Mouse (Mus musculus) G1E (cell line): Measurements from ENCODE around the gene Arrdc3. TPM values are rescaled to one million over a fixed set of nuclear protein-coding genes. Genes with fewer than 3 reads are reported as not detected.

Experiments
- ATAC-seq: 2 replicates; pipeline ENCODE4 v1.8.0; 2016; ENCODE audit warnings: mild to moderate bottlenecking; ENCODE audit not compliant: insufficient number of reproducible peaks, poor library complexity, low FRiP score, severe bottlenecking; ENCODE audit errors: extremely low read depth
- DNase-seq: peaks from one replicate; pipeline ENCODE4 v3.0.0; 2012; ENCODE audit warnings: low spot score
- H3K27me3 ChIP-seq: 2 replicates; pipeline ENCODE4 v1.6.1; 2012; ENCODE audit warnings: mild to moderate bottlenecking, low read length, inconsistent platforms; ENCODE audit not compliant: insufficient read depth
- H3K36me3 ChIP-seq: replicated peaks from 2 replicates; pipeline ENCODE3; 2012; ENCODE audit warnings: mild to moderate bottlenecking, inconsistent platforms
- H3K4me1 ChIP-seq: 2 replicates; pipeline ENCODE4 v1.6.1; 2012; ENCODE audit warnings: low read depth, low read length, inconsistent platforms, mixed read lengths; ENCODE audit not compliant: insufficient read depth
- H3K4me3 ChIP-seq: 2 replicates; pipeline ENCODE4 v1.5.1; 2012; ENCODE audit warnings: low read depth, mild to moderate bottlenecking, inconsistent platforms, low read length, moderate library complexity, mixed read lengths
- H3K9me3 ChIP-seq: replicated peaks from 2 replicates; pipeline ENCODE4 v1.6.1; 2012; ENCODE audit warnings: inconsistent platforms
- CTCF ChIP-seq: IDR thresholded peaks from 2 replicates; pipeline ENCODE4 v1.5.1; 2012; ENCODE audit warnings: low read depth, low read length, inconsistent platforms, mixed read lengths
- GATA1 ChIP-seq: IDR thresholded peaks from 2 replicates; pipeline ENCODE4 v1.6.1; 2012; ENCODE audit warnings: borderline replicate concordance, low read length, inconsistent platforms, mixed read lengths
- GATA2 ChIP-seq: IDR thresholded peaks from 2 replicates; pipeline ENCODE4 v1.6.1; 2012; ENCODE audit warnings: low read depth, low read length, inconsistent platforms, borderline replicate concordance
- POLR2AphosphoS5 ChIP-seq: IDR thresholded peaks from 2 replicates; pipeline ENCODE4 v1.6.1; 2012; ENCODE audit warnings: low read depth, low read length, inconsistent platforms; ENCODE audit not compliant: insufficient replicate concordance
- TAL1 ChIP-seq: conservative IDR thresholded peaks from 2 replicates; pipeline ENCODE4 v1.6.1; 2012; ENCODE audit warnings: low read depth, low read length, inconsistent platforms, mixed read lengths
- polyA plus RNA-seq: library from polyadenylated mRNA; stranded (reverse); fragments of >175 nt; gene quantifications from 2 replicates; pipeline ENCODE4 v1.2.3, GENCODE M21; 2012
- total RNA-seq, 2 experiments: library from RNA; stranded (forward) in 1 of 2; stranded (reverse) in 1 of 2; fragments of 200-1000 nt in 1 of 2; fragments of >200 nt in 1 of 2; fragmentation: Nextera tagmentation in 1 of 2; gene quantifications; 2 replicates each; pipeline ENCODE4 v1.2.3; 2014 to 2017

Gene Arrdc3
- total and polyA plus RNA-seq, 3 experiments, result 1.1 to 106 (median 13.3) TPM

DNA sequence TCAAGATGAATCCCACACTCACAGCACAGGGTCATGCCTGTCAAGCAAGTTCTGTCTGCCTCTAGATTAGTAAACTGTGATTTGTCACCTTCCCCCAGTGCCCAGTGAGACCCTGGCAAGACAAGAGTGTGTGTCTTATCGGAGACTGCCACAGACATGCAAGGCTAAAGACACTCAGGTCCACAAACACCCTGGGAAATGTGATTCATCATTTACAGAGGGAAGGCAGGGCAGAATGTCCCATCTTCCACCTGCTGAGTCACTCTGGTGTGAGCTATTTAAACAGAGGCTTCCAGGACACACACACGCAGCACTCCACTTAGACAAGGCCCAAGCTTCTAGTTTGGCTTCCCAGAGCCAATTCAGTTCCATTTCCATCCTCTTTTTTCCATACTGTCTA lies 53.2 kb downstream of the Arrdc3 start:
- peaks cover 5% of the 10 kb centered on the region; the same call in 1 of the 2 replicates for H3K4me1 ChIP-seq
- H3K36me3 ChIP-seq, result no peaks in the 10 kb centered on the region
- DNase-seq (no peak), ATAC-seq (no peak)
- H3K27me3 ChIP-seq, result peaks cover 7% of the 10 kb centered on the region
- H3K9me3 ChIP-seq, result no peaks in the 10 kb centered on the region
- TF ChIP-seq POLR2AphosphoS5, result no peak
- no peak for TF ChIP-seq TAL1
- no peak for TF ChIP-seq GATA1
- TF ChIP-seq CTCF, result no peak
- no peak for TF ChIP-seq GATA2
- no peak overlapping the region for H3K4me3 ChIP-seq

DNA sequence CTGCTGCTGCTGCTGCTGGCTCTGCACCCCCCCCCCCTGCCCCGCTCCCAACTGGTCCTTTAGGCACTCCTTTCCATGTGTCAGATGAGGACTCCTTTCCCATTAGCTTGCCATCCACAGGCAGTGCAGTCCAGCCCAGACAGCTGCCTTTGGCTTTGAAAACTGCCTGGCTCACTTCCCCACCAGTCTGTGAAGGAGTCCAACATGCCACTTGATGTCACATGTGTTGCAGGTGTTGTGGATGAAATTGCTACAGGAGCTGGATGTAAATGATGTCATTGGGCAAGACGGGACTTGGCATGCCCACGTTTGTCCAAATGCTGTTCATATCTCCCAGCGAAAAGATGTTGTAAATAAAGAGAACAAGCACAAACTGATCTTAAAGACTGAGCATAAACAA lies 56.0 kb downstream of the Arrdc3 start:
- no peaks in the 10 kb centered on the region for H3K36me3 ChIP-seq
- TF ChIP-seq POLR2AphosphoS5, result no peak
- TF ChIP-seq GATA1, result no peak
- no peak for TF ChIP-seq TAL1
- no peak for TF ChIP-seq GATA2
- TF ChIP-seq CTCF, result no peak
- no peak overlapping the region for H3K4me3 ChIP-seq
- peaks cover 6% of the 10 kb centered on the region for H3K27me3 ChIP-seq
- ATAC-seq, result no peak
- DNase-seq, result no peak
- H3K9me3 ChIP-seq, result no peaks in the 10 kb centered on the region
- no peaks in the 10 kb centered on the region for H3K4me1 ChIP-seq

DNA sequence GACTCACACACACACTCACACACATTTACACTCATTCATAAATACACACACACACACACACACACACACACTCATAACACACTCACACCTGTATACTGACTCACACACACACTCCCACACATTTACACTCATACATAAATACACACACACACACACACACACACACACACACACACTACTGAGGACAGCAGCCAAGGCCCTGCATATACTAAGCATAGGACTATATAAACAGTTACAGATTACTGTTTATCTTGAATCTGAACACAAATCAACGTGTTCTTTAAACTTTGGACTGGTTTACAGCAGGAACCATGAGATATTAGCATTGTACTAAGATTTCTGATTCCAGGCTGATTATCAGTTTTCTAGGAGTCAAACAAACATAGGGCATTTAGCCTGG lies 56.7 kb downstream of the Arrdc3 start:
- no peak for TF ChIP-seq GATA1
- TF ChIP-seq GATA2, result no peak
- no peak for TF ChIP-seq TAL1
- TF ChIP-seq CTCF, result no peak
- TF ChIP-seq POLR2AphosphoS5, result no peak
- peaks cover 2% of the 10 kb centered on the region; the same call in 1 of the 2 replicates for H3K27me3 ChIP-seq
- no peaks in the 10 kb centered on the region for H3K36me3 ChIP-seq
- ATAC-seq, result no peak
- no peaks in the 10 kb centered on the region for H3K4me1 ChIP-seq
- DNase-seq, result no peak
- no peaks in the 10 kb centered on the region for H3K9me3 ChIP-seq
- no peak overlapping the region for H3K4me3 ChIP-seq

DNA sequence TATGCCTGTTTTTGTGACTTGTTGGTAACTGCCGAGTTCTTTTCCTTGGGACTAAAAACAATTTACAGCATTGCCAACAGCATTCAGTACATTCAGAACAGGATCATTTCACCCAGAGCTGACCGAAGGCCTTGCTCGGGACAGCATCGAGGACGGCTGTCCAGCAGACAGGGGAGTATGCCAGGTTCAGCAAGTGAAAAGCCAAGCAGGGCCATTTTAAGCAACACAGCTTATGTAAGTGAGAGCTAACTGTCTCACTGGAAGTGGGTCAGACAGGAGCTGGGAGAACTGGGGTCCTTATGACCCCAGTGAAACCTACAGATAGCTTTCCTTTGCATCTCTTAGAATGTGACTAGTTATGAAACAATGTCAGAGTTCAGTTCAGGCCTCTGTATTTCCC lies 57.2 kb downstream of the Arrdc3 start:
- H3K4me1 ChIP-seq, result no peaks in the 10 kb centered on the region
- H3K36me3 ChIP-seq, result no peaks in the 10 kb centered on the region
- H3K4me3 ChIP-seq, result no peak overlapping the region
- no peaks in the 10 kb centered on the region for H3K9me3 ChIP-seq
- ATAC-seq, result no peak
- peaks cover 2% of the 10 kb centered on the region; the same call in 1 of the 2 replicates for H3K27me3 ChIP-seq
- TF ChIP-seq GATA1, result no peak
- TF ChIP-seq CTCF, result no peak
- no peak for TF ChIP-seq TAL1
- no peak for TF ChIP-seq GATA2
- TF ChIP-seq POLR2AphosphoS5, result no peak
- no peak for DNase-seq

DNA sequence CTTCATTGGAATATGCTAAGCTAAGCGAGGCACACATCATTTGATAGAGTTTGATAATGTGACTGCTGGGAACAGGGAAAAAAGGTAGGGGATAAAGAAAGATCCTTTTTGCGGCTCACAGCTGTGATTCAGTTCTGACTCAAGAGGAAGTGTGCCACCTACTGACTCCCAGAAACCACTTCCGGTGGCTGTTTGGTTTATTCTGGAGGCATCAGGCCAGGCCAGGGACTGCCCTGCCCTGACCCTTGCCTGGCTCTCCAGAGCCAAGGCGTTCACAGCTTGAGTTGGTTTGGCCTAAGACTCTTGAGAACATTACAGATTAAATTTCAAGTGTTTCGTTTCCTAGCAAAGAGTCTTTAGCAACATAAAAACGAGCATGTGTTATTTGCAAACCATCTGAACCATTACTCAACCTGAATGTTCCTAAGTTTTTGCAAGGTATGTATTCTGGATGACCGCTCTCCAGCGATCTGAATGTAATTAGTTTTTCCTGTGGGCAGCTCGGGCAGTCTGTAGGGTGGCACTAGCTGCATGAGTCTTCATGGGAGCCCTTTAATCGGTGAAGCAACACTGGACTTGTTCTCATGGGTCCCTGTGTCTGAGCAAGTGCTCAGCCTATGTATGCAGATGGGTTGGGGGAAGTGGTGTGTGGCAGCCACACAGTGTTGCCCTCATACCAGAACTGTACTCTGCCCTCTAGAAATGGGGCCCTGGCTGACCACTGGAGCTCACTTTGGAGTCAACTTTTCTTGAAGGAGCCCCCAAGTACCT lies 57.9 kb downstream of the Arrdc3 start:
- Histone ChIP-seq H3K36me3 (no peaks in the 10 kb centered on the region), H3K27me3 (peaks cover 2% of the 10 kb centered on the region; the same call in 1 of the 2 replicates), H3K4me3 (no peak overlapping the region), H3K9me3 (no peaks in the 10 kb centered on the region), H3K4me1 (no peaks in the 10 kb centered on the region)
- TF ChIP-seq TAL1 (no peak), POLR2AphosphoS5 (no peak), GATA1 (no peak), GATA2 (no peak), CTCF (no peak)
- DNase-seq, result no peak
- peak; percentile 28; the same call in 1 of the 2 replicates for ATAC-seq

DNA sequence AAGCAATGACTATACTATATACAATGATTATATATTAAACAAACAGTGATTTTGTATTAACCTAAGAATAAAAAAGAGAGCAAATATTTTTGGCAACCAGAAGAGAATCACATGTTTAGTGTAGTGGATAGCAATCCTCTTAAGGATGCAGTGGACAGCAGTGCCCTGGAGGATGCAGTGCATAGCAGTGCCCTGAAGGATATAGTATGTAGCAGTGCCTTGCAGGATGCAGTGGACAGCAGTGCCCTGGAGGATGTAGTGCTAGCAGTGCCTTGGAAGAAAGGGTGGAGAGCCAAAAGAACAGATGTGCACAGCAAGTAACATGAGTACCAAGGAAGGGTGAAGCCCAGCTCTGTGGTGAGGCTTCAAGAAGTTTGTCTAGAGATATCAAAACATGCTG lies 61.3 kb downstream of the Arrdc3 start:
- Histone ChIP-seq H3K9me3 (no peaks in the 10 kb centered on the region), H3K27me3 (peaks cover 9% of the 10 kb centered on the region), H3K4me3 (no peak overlapping the region), H3K36me3 (no peaks in the 10 kb centered on the region), H3K4me1 (no peaks in the 10 kb centered on the region)
- no peak for DNase-seq
- no peak for TF ChIP-seq TAL1
- TF ChIP-seq CTCF, result no peak
- no peak for TF ChIP-seq POLR2AphosphoS5
- no peak for TF ChIP-seq GATA1
- TF ChIP-seq GATA2, result no peak
- ATAC-seq, result no peak
